Mouse (Mus musculus): ENCODE data around the gene Rbm47. TPM values are rescaled to one million over a fixed set of nuclear protein-coding genes. Genes with fewer than 3 reads are reported as not detected.

Gene Rbm47
- polyA plus RNA-seq, 1 experiment from 2014 or later: 18.8 TPM

DNA sequence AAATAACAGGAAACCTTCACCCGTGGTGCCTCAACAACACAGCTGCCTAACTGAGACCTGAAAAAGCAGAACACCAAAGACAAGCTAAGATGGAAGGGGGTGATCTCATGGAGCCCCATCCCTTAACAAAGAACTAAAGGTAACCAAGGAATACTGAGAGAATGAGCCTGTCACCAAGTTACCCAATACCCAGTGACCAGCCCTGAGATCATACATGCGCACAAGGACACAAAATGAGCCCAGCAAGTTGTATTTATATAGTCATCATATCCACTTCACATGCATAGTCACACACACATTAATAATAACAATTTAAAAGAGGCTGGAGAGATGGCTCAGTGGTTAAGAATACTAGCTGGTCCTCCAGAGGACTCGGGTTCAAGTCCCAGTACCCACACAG lies 44.0 kb downstream of the Rbm47 start:
- no peak for DNase-seq
- no peaks in the 10 kb centered on the region for H3K9me3 ChIP-seq (ENCODE audit: low read depth, low read length)
- no peak overlapping the region for H3K27ac ChIP-seq (ENCODE audit: low read depth)
- TF ChIP-seq CTCF (IDR thresholded peaks at IDR 0.05; ENCODE audit: low read depth): no peak
- no peak for ATAC-seq (ENCODE audit: insufficient read depth)
- no peaks in the 10 kb centered on the region for H3K36me3 ChIP-seq (ENCODE audit: insufficient read depth)
- no peak overlapping the region for H3K4me2 ChIP-seq
- WGBS: 83% methylated on average over 3 of the region's 3 CpGs
- H3K4me3 ChIP-seq (ENCODE audit: low read depth, low read length): no peak overlapping the region
- no peaks in the 10 kb centered on the region for H3K27me3 ChIP-seq (ENCODE audit: insufficient read depth, low read length)
- H3K4me1 ChIP-seq (ENCODE audit: insufficient read depth): no peaks in the 10 kb centered on the region
- H3K9ac ChIP-seq: no peak overlapping the region

DNA sequence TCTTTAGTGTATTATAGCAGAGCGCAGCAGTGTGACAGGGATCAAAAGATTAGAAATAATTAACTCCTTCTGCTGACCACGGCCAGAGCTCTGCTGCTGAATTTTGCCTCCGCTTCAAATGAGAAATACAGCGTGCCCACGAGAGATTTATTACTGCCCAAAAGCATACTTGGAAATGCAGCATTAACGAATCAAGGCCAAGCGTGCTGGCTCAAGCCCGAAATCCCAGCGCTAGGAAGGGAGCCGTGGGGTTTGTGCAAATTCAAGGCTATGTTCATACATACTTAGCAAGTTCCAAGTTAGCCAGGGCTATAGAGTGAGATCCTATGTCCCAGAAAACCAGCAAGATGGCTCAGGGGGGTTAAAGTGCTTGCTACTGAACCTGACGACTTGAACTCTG lies 47.5 kb downstream of the Rbm47 start:
- H3K4me2 ChIP-seq: no peak overlapping the region
- H3K9me3 ChIP-seq (ENCODE audit: low read depth, low read length): no peaks in the 10 kb centered on the region
- H3K4me3 ChIP-seq (ENCODE audit: low read depth, low read length): no peak overlapping the region
- TF ChIP-seq CTCF (IDR thresholded peaks at IDR 0.05; ENCODE audit: low read depth): no peak
- no peaks in the 10 kb centered on the region for H3K4me1 ChIP-seq (ENCODE audit: insufficient read depth)
- H3K27me3 ChIP-seq (ENCODE audit: insufficient read depth, low read length): no peaks in the 10 kb centered on the region
- WGBS: 65% methylated on average over 11 of the region's 11 CpGs
- H3K9ac ChIP-seq: no peak overlapping the region
- H3K36me3 ChIP-seq (ENCODE audit: insufficient read depth): no peaks in the 10 kb centered on the region
- DNase-seq (no peak), ATAC-seq (ENCODE audit: insufficient read depth) (no peak)
- H3K27ac ChIP-seq (ENCODE audit: low read depth): no peak overlapping the region

DNA sequence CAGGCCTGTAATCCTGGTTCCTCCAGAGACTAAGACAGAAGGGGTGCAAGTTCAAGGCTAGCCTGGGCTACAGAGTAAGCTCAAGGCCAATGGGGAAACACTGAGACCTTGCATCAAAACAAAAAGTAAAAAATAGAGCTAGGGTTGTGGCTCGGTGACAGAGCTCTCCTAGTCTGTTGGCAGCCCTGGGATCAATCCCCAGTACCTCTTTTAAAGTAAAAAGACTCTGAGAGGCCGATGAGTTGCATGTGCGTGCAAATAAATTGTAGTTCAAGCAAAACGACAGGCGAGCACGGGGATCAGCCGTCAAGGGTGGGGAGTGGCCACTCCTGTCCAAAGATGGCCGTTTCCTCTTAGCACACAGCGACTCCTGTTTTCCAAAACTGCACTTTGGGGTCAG lies 48.0 kb downstream of the Rbm47 start:
- Histone ChIP-seq H3K9ac (no peak overlapping the region), H3K27me3 (ENCODE audit: insufficient read depth, low read length) (no peaks in the 10 kb centered on the region), H3K4me3 (ENCODE audit: low read depth, low read length) (no peak overlapping the region), H3K4me1 (ENCODE audit: insufficient read depth) (no peaks in the 10 kb centered on the region), H3K36me3 (ENCODE audit: insufficient read depth) (no peaks in the 10 kb centered on the region), H3K9me3 (ENCODE audit: low read depth, low read length) (no peaks in the 10 kb centered on the region), H3K4me2 (no peak overlapping the region), H3K27ac (ENCODE audit: low read depth) (no peak overlapping the region)
- 46% methylated on average over 9 of the region's 9 CpGs for WGBS
- ATAC-seq (ENCODE audit: insufficient read depth) (no peak), DNase-seq (no peak)
- TF ChIP-seq CTCF (IDR thresholded peaks at IDR 0.05; ENCODE audit: low read depth): no peak

DNA sequence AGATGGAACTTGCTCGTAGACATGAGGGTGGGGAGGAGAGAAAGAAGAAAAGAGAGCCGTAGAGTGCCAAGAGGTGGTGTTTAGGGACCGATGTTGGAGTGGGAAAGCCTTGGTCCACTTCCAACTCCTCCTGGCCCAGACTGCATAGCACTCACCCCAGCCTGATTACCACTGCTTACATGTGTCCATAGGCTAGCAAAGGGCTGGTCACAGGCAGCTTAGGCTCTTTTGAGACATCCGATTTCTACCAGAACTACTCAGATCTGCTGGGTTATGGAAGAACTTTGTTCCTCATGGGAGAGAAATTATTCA lies 48.9 kb downstream of the Rbm47 start:
- H3K9me3 ChIP-seq (ENCODE audit: low read depth, low read length): no peaks in the 10 kb centered on the region
- H3K4me2 ChIP-seq: no peak overlapping the region
- no peaks in the 10 kb centered on the region for H3K36me3 ChIP-seq (ENCODE audit: insufficient read depth)
- no peak overlapping the region for H3K4me3 ChIP-seq (ENCODE audit: low read depth, low read length)
- WGBS: 85% methylated on average over 4 of the region's 4 CpGs
- DNase-seq (no peak), ATAC-seq (ENCODE audit: insufficient read depth) (no peak)
- no peaks in the 10 kb centered on the region for H3K4me1 ChIP-seq (ENCODE audit: insufficient read depth)
- H3K9ac ChIP-seq: no peak overlapping the region
- no peak overlapping the region for H3K27ac ChIP-seq (ENCODE audit: low read depth)
- TF ChIP-seq CTCF (IDR thresholded peaks at IDR 0.05; ENCODE audit: low read depth): no peak
- no peaks in the 10 kb centered on the region for H3K27me3 ChIP-seq (ENCODE audit: insufficient read depth, low read length)

DNA sequence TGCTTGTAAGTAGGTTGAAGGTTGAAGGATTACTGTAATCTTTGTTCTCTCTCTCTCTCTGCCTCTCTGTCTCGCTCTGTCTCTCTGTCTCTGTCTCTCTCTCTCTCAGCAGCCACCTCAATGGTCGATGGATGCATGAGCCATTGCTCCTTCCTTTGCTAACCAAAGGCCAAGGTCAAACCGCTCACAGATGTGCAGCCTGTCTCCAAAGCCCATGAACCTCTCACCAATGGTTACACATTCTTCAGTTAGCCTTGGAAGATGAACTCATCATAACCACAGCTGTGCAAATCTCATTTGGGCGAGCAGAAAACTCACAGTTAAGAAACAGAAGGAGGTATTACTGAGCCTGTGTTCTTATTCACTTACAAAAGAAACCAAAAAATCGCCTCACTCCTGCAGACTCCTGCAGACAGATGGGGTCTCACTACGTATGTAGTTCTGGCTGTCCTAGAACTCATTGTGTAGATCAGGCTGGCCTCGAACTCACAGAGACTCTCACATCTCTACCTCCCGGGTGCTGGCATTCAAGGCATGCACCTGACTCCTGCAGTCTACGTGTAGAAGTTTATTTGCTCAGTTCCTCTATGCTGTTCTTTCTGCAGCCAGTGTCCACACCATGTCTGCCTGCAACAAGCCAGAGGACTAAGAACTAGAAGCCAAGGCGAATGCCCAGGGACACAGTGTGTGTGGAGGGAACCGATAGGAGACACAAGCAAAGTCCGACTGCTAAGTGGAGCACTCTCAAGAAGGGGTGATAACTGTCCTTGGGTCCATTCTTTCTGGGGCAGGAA lies 49.4 kb downstream of the Rbm47 start:
- 80% methylated on average over 12 of the region's 12 CpGs for WGBS

DNA sequence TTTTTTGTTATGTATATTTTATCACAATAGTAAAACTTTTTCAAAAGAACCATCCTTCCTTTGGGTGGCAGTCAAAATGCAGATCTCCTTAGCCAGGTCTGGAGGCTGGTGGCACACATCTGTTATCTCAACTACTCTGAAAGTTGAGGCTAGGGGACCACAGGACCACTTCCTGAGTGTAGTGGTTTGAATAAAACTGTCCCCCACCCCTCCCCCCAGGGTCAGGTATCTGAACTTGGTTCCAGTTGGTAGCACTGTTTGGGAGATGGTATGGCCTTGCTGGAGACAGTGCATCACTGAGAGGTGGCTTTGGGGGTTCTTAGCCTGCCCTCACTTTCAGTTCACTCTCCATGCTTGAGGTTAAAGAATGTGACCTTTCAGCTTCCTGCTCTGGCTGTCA lies 51.7 kb downstream of the Rbm47 start:
- Histone ChIP-seq H3K9me3 (ENCODE audit: low read depth, low read length) (no peaks in the 10 kb centered on the region), H3K27me3 (ENCODE audit: insufficient read depth, low read length) (no peaks in the 10 kb centered on the region), H3K9ac (no peak overlapping the region), H3K4me3 (ENCODE audit: low read depth, low read length) (no peak overlapping the region), H3K27ac (ENCODE audit: low read depth) (no peak overlapping the region), H3K36me3 (ENCODE audit: insufficient read depth) (no peaks in the 10 kb centered on the region), H3K4me1 (ENCODE audit: insufficient read depth) (no peaks in the 10 kb centered on the region), H3K4me2 (no peak overlapping the region)
- DNase-seq: no peak
- TF ChIP-seq CTCF (IDR thresholded peaks at IDR 0.05; ENCODE audit: low read depth): no peak
- no peak for ATAC-seq (ENCODE audit: insufficient read depth)

More for the DNA sequence above, 49.4 kb downstream of the Rbm47 start:
- Histone ChIP-seq H3K27me3 (ENCODE audit: insufficient read depth, low read length) (no peaks in the 10 kb centered on the region), H3K9me3 (ENCODE audit: low read depth, low read length) (no peaks in the 10 kb centered on the region), H3K27ac (ENCODE audit: low read depth) (no peak overlapping the region), H3K4me2 (no peak overlapping the region), H3K36me3 (ENCODE audit: insufficient read depth) (no peaks in the 10 kb centered on the region), H3K4me3 (ENCODE audit: low read depth, low read length) (no peak overlapping the region), H3K4me1 (ENCODE audit: insufficient read depth) (no peaks in the 10 kb centered on the region), H3K9ac (no peak overlapping the region)
- DNase-seq (no peak), ATAC-seq (ENCODE audit: insufficient read depth) (no peak)
- TF ChIP-seq CTCF (IDR thresholded peaks at IDR 0.05; ENCODE audit: low read depth): no peak

DNA sequence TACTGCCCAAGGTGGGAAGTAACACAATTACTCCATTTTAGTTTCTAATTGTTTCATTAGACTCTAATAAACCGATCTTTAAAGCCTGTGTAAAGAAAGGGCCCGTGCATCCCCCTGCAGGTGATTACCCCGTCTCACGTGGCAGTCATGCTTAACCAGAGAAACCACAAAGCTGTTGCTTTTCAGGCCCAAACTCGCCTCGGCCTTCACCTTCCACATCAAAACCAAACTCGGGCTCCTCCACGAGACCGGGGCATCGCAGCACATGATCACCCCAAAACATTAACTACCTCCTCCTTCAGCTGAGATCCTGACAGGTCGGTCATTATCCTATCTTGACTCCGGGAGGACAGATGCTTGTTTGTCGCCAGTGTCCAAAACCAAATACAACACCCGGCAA lies 58.2 kb downstream of the Rbm47 start:
- Histone ChIP-seq H3K4me2 (peak overlapping the region; percentile 25), H3K9ac (no peak overlapping the region), H3K4me1 (ENCODE audit: insufficient read depth) (no peaks in the 10 kb centered on the region), H3K4me3 (ENCODE audit: low read depth, low read length) (no peak overlapping the region), H3K9me3 (ENCODE audit: low read depth, low read length) (no peaks in the 10 kb centered on the region), H3K27me3 (ENCODE audit: insufficient read depth, low read length) (no peaks in the 10 kb centered on the region), H3K27ac (ENCODE audit: low read depth) (peak overlapping the region; percentile 84), H3K36me3 (ENCODE audit: insufficient read depth) (no peaks in the 10 kb centered on the region)
- 66% methylated on average over 14 of the region's 14 CpGs for whole genome bisulfite sequencing
- ATAC-seq (ENCODE audit: insufficient read depth) (no peak), DNase-seq (no peak)
- TF ChIP-seq CTCF (IDR thresholded peaks at IDR 0.05; ENCODE audit: low read depth): no peak

Data from lung, embryonic 14.5 days (tissue).